Mouse (Mus musculus) liver, adult 2 months (tissue): Measurements from ENCODE around the gene Lrrc17.

Experiments used
- CTCF ChIP-seq: fragments of 200-500 bp; IDR thresholded peaks from 2 replicates; pipeline ENCODE4 v1.5.1; 2011; ENCODE audit warnings: low read depth, low read length, control low read depth
- POLR2A ChIP-seq: fragments of 200-500 bp; IDR thresholded peaks from 2 replicates; pipeline ENCODE4 v1.6.1; 2011; ENCODE audit warnings: low read length, control low read depth; ENCODE audit not compliant: insufficient read depth; ENCODE audit errors: extremely low read depth

- no peak for TF ChIP-seq CTCF
- TF ChIP-seq POLR2A = no peak
Measured at GRCm38 (mm10) chr5:21563936-21564335, 20.6 kb downstream of the Lrrc17 start.
